Mouse (Mus musculus) MEL (cell line): ENCODE data around the gene Eef1akmt2.

Experiments used
- BHLHE40 ChIP-seq: IDR thresholded peaks from 2 replicates; pipeline ENCODE4 v1.6.1; 2012; ENCODE audit warnings: low read depth, mild to moderate bottlenecking, inconsistent platforms, low read length, improper control_type of control experiment, borderline replicate concordance
- CTCF ChIP-seq, 3 experiments: IDR thresholded peaks in 2 of 3; conservative IDR thresholded peaks in 1 of 3; 2 replicates each; pipeline ENCODE4 v1.5.1; 2011 to 2012; ENCODE audit warnings: low read length in 3 of 3, low read depth in 2 of 3, mild to moderate bottlenecking in 2 of 3, improper control_type of control experiment in 1 of 3, inconsistent platforms in 1 of 3, mixed read lengths in 1 of 3, moderate library complexity in 1 of 3; ENCODE audit not compliant: control insufficient read depth in 1 of 3, insufficient read depth in 1 of 3, poor library complexity in 1 of 3, severe bottlenecking in 1 of 3
- EP300 ChIP-seq, 2 experiments: IDR thresholded peaks; 2 replicates each; pipeline ENCODE4 v1.6.1; 2011; ENCODE audit warnings: improper control_type of control experiment in 2 of 2, low read length in 2 of 2, low read depth in 1 of 2, mild to moderate bottlenecking in 1 of 2
- MAZ ChIP-seq: IDR thresholded peaks from 2 replicates; pipeline ENCODE4 v1.6.1; 2012; ENCODE audit warnings: low read depth, mild to moderate bottlenecking, inconsistent platforms, low read length, improper control_type of control experiment
- POLR2A ChIP-seq, 2 experiments: IDR thresholded peaks; 2 replicates each; pipeline ENCODE4 v1.6.1; 2011 to 2012; ENCODE audit warnings: low read length in 2 of 2, mild to moderate bottlenecking in 2 of 2, control low read depth in 1 of 2, improper control_type of control experiment in 1 of 2, low read depth in 1 of 2, moderate library complexity in 1 of 2; ENCODE audit not compliant: control insufficient read depth in 1 of 2, insufficient read depth in 1 of 2, poor library complexity in 1 of 2
- POLR2AphosphoS5 ChIP-seq: IDR thresholded peaks from 2 replicates; pipeline ENCODE4 v1.6.1; 2012; ENCODE audit warnings: low read depth, borderline replicate concordance, mild to moderate bottlenecking, inconsistent platforms, low read length, moderate library complexity, mixed read lengths
- RCOR1 ChIP-seq: IDR thresholded peaks from 2 replicates; pipeline ENCODE4 v1.6.1; 2012; ENCODE audit warnings: low read depth, mild to moderate bottlenecking, inconsistent platforms, low read length, improper control_type of control experiment
- SIN3A ChIP-seq: IDR thresholded peaks from 2 replicates; pipeline ENCODE4 v1.6.1; 2012; ENCODE audit warnings: low read length, improper control_type of control experiment, inconsistent platforms
- TCF12 ChIP-seq: IDR thresholded peaks from 2 replicates; pipeline ENCODE4 v1.6.1; 2014; ENCODE audit warnings: low read depth, mild to moderate bottlenecking, inconsistent platforms, low read length, improper control_type of control experiment, moderate library complexity
- UBTF ChIP-seq: IDR thresholded peaks from 2 replicates; pipeline ENCODE4 v1.6.1; 2012; ENCODE audit warnings: low read depth, mild to moderate bottlenecking, inconsistent platforms, low read length, improper control_type of control experiment, moderate library complexity, borderline replicate concordance; ENCODE audit not compliant: insufficient read depth
- USF1 ChIP-seq: IDR thresholded peaks from 2 replicates; pipeline ENCODE4 v1.6.1; 2014; ENCODE audit warnings: low read depth, mild to moderate bottlenecking, inconsistent platforms, low read length, improper control_type of control experiment, moderate library complexity
- USF2 ChIP-seq, 2 experiments: IDR thresholded peaks; 2 replicates each; pipeline ENCODE4 v1.6.1; 2011 to 2012; ENCODE audit warnings: improper control_type of control experiment in 2 of 2, low read length in 2 of 2, borderline replicate concordance in 1 of 2, inconsistent platforms in 1 of 2, low read depth in 1 of 2, mild to moderate bottlenecking in 1 of 2; ENCODE audit not compliant: insufficient read depth in 1 of 2
- ZC3H11A ChIP-seq: IDR thresholded peaks from 2 replicates; pipeline ENCODE4 v1.6.1; 2012; ENCODE audit warnings: low read depth, mild to moderate bottlenecking, inconsistent platforms, low read length, improper control_type of control experiment
- ZKSCAN1 ChIP-seq: IDR thresholded peaks from 2 replicates; pipeline ENCODE4 v1.6.1; 2012; ENCODE audit warnings: low read depth, mild to moderate bottlenecking, inconsistent platforms, low read length, improper control_type of control experiment, moderate library complexity

GRCm38 (mm10) chr7:132790447-132791219, 61.8 kb downstream of the Eef1akmt2 start:
- TF ChIP-seq SIN3A (no peak), POLR2AphosphoS5 (no peak), RCOR1 (no peak), EP300 (IDR thresholded peaks at IDR 0.05; ENCODE audit: low read depth in 1 of 2, low read length in 2 of 2) (no peak), CTCF (IDR thresholded peaks at IDR 0.05 in 2 of 3, conservative IDR thresholded peaks at IDR 0.05 in 1 of 3; ENCODE audit: control insufficient read depth in 1 of 3, insufficient read depth in 1 of 3, low read depth in 2 of 3, low read length in 3 of 3, poor library complexity in 1 of 3, severe bottlenecking in 1 of 3) (no peak), USF1 (no peak), POLR2A (IDR thresholded peaks at IDR 0.05; ENCODE audit: control insufficient read depth in 1 of 2, insufficient read depth in 1 of 2, low read depth in 1 of 2, low read length in 2 of 2, poor library complexity in 1 of 2) (no peak), USF2 (IDR thresholded peaks at IDR 0.05; ENCODE audit: borderline replicate concordance in 1 of 2, insufficient read depth in 1 of 2, low read depth in 1 of 2, low read length in 2 of 2) (no peak), ZC3H11A (no peak), TCF12 (no peak), MAZ (no peak), ZKSCAN1 (no peak), UBTF (no peak), BHLHE40 (no peak)
